ENCODE assay signal across 21 mouse cellular contexts in genomic region chr5:33207136-33207535, GRCm38 (mm10).
"Had no signal": no experiment of that assay in that cellular context is flagged by ENCODE, and none has a peak within 500 bp of the region (broad histone marks: within the 10 kb centered on the region; RNA-seq: fewer than 3 reads in every experiment).

No protein-coding gene starts in this region.

- H3K27me3 ChIP-seq: heart, embryonic 12.5 days; hindbrain, embryonic 13.5 days; hindbrain, embryonic 15.5 days; limb, embryonic 15.5 days had no signal

- H3K4me2 ChIP-seq: heart, embryonic 12.5 days; hindbrain, embryonic 13.5 days; hindbrain, embryonic 15.5 days; limb, embryonic 13.5 days; limb, embryonic 15.5 days; liver, embryonic 12.5 days had no signal

- H3K4me1 ChIP-seq: hindbrain, embryonic 13.5 days; hindbrain, embryonic 15.5 days; limb, embryonic 15.5 days had no signal

- H3K4me3 ChIP-seq: gastrocnemius, adult 2 months; heart, embryonic 10.5 days; heart, embryonic 12.5 days; hindbrain, embryonic 13.5 days; hindbrain, embryonic 15.5 days; layer of hippocampus, adult 2 months; left cerebral cortex, adult 2 months; limb, embryonic 13.5 days; limb, embryonic 15.5 days; liver, embryonic 12.5 days had no signal

- ATAC-seq: hindbrain, postnatal 0 days; intestine, embryonic 16.5 days had no signal

- H3K27ac ChIP-seq: gastrocnemius, adult 2 months; heart, embryonic 10.5 days; hindbrain, embryonic 13.5 days; hindbrain, embryonic 15.5 days; hindbrain, postnatal 0 days; layer of hippocampus, adult 2 months; left cerebral cortex, adult 2 months; limb, embryonic 13.5 days; limb, embryonic 15.5 days; liver, embryonic 12.5 days had no signal

- H3K9ac ChIP-seq: heart, embryonic 12.5 days; hindbrain, embryonic 13.5 days; hindbrain, embryonic 15.5 days; limb, embryonic 13.5 days; limb, embryonic 15.5 days had no signal

- H3K36me3 ChIP-seq: hindbrain, embryonic 13.5 days; hindbrain, embryonic 15.5 days; limb, embryonic 13.5 days; limb, embryonic 15.5 days; liver, embryonic 12.5 days had no signal

- H3K9me3 ChIP-seq: heart, embryonic 10.5 days; hindbrain, embryonic 13.5 days; hindbrain, embryonic 15.5 days; limb, embryonic 13.5 days; limb, embryonic 15.5 days; liver, embryonic 12.5 days had no signal

- DNase-seq: gastrocnemius, adult 2 months; gastrocnemius, postnatal 10 days; gastrocnemius, postnatal 25 days; heart, adult 18-20 months; heart, postnatal 10 days; heart, postnatal 36 days; kidney, adult 18-20 months; kidney, adult 8-10 months; kidney, postnatal 14 days; kidney, postnatal 4 days had no signal
